Mouse (Mus musculus) brown adipose tissue, adult 24 weeks (tissue): Measurements from ENCODE around the gene Nhlrc1. TPM values are rescaled to one million over a fixed set of nuclear protein-coding genes. Genes with fewer than 3 reads are reported as not detected.

Source experiments
- H3K27ac ChIP-seq: fragments of 200-500 bp; replicated peaks from 2 replicates; pipeline ENCODE4 v1.5.1; 2012; ENCODE audit warnings: low read depth, mild to moderate bottlenecking, low read length
- H3K4me1 ChIP-seq: fragments of 200-500 bp; 2 replicates; pipeline ENCODE4 v1.6.1; 2012; ENCODE audit warnings: low read length, mixed read lengths; ENCODE audit not compliant: control insufficient read depth, insufficient read depth, insufficient read length
- H3K4me3 ChIP-seq: fragments of 200-500 bp; 2 replicates; pipeline ENCODE4 v1.5.1; 2012; ENCODE audit warnings: low read depth, mild to moderate bottlenecking, low read length, moderate library complexity; ENCODE audit not compliant: insufficient read depth
- polyA plus RNA-seq: library from polyadenylated mRNA; stranded (reverse); fragments of >200 nt; gene quantifications from 2 replicates; pipeline ENCODE4 v1.2.4, GENCODE M21; 2012; ENCODE audit not compliant: missing spikeins, insufficient read depth, insufficient read length

Nhlrc1 gene
- polyA plus RNA-seq, 1 experiment, result 1.3 TPM

- Histone ChIP-seq H3K4me1 (no peaks in the 10 kb centered on the region), H3K4me3 (no peak overlapping the region), H3K27ac (no peak overlapping the region)
Measured at GRCm38 (mm10) chr13:47033602-47034001, 19.0 kb upstream of the Nhlrc1 start.

- Histone ChIP-seq H3K27ac (no peak overlapping the region), H3K4me3 (no peak overlapping the region), H3K4me1 (no peaks in the 10 kb centered on the region)
Measured at GRCm38 (mm10) chr13:47030376-47031107, 15.9 kb upstream of the Nhlrc1 start.

GRCm38 (mm10) chr13:47020798-47021197 is 6.1 kb upstream of the Nhlrc1 start:
- Histone ChIP-seq H3K27ac (no peak overlapping the region), H3K4me3 (no peak overlapping the region), H3K4me1 (no peaks in the 10 kb centered on the region)

- Histone ChIP-seq H3K4me1 (no peaks in the 10 kb centered on the region), H3K4me3 (no peak overlapping the region), H3K27ac (no peak overlapping the region)
Measured at GRCm38 (mm10) chr13:47019774-47020173, 5.1 kb upstream of the Nhlrc1 start.

- H3K4me3 ChIP-seq, result no peak overlapping the region
- no peaks in the 10 kb centered on the region for H3K4me1 ChIP-seq
- H3K27ac ChIP-seq, result no peak overlapping the region
Measured at GRCm38 (mm10) chr13:47017259-47017658, 2.6 kb upstream of the Nhlrc1 start.

GRCm38 (mm10) chr13:47015195-47015501 is 498 bp upstream of the Nhlrc1 start:
- Histone ChIP-seq H3K4me1 (no peaks in the 10 kb centered on the region), H3K27ac (no peak overlapping the region), H3K4me3 (peak overlapping the region; percentile 67)

GRCm38 (mm10) chr13:47013740-47014139 is 910 bp downstream of the Nhlrc1 start:
- peak overlapping the region; percentile 67; the same call in 1 of the 2 replicates for H3K4me3 ChIP-seq
- H3K4me1 ChIP-seq, result no peaks in the 10 kb centered on the region
- no peak overlapping the region for H3K27ac ChIP-seq

- Histone ChIP-seq H3K4me3 (no peak overlapping the region), H3K4me1 (no peaks in the 10 kb centered on the region), H3K27ac (no peak overlapping the region)
Measured at GRCm38 (mm10) chr13:47001590-47001989, 13.1 kb downstream of the Nhlrc1 start.

- Histone ChIP-seq H3K4me1 (no peaks in the 10 kb centered on the region), H3K4me3 (no peak overlapping the region), H3K27ac (no peak overlapping the region)
Measured at GRCm38 (mm10) chr13:46999498-46999897, 15.2 kb downstream of the Nhlrc1 start.

- Histone ChIP-seq H3K4me3 (no peak overlapping the region), H3K27ac (no peak overlapping the region), H3K4me1 (peaks cover 3% of the 10 kb centered on the region; the same call in 1 of the 2 replicates)
Measured at GRCm38 (mm10) chr13:46997355-46997754, 17.3 kb downstream of the Nhlrc1 start.

- Histone ChIP-seq H3K27ac (no peak overlapping the region), H3K4me3 (no peak overlapping the region), H3K4me1 (peaks cover 3% of the 10 kb centered on the region; the same call in 1 of the 2 replicates)
Measured at GRCm38 (mm10) chr13:46993274-46993551, 21.4 kb downstream of the Nhlrc1 start.

- peaks cover 3% of the 10 kb centered on the region; the same call in 1 of the 2 replicates for H3K4me1 ChIP-seq
- H3K4me3 ChIP-seq, result no peak overlapping the region
- no peak overlapping the region for H3K27ac ChIP-seq
Measured at GRCm38 (mm10) chr13:46992516-46993273, 22.0 kb downstream of the Nhlrc1 start.

GRCm38 (mm10) chr13:46990376-46991011 is 24.2 kb downstream of the Nhlrc1 start:
- H3K4me3 ChIP-seq, result no peak overlapping the region
- no peak overlapping the region for H3K27ac ChIP-seq
- peaks cover 3% of the 10 kb centered on the region; the same call in 1 of the 2 replicates for H3K4me1 ChIP-seq

- H3K4me3 ChIP-seq, result no peak overlapping the region
- no peaks in the 10 kb centered on the region for H3K4me1 ChIP-seq
- H3K27ac ChIP-seq, result no peak overlapping the region
Measured at GRCm38 (mm10) chr13:46987941-46988340, 26.7 kb downstream of the Nhlrc1 start.

GRCm38 (mm10) chr13:46986208-46986607 is 28.4 kb downstream of the Nhlrc1 start:
- H3K4me3 ChIP-seq, result no peak overlapping the region

More at GRCm38 (mm10) chr13:46986208-46986607, 28.4 kb downstream of the Nhlrc1 start:
- Histone ChIP-seq H3K4me1 (no peaks in the 10 kb centered on the region), H3K27ac (no peak overlapping the region)
